Mouse (Mus musculus) hindbrain, postnatal 0 days (tissue): ENCODE measurements around the gene Pgd. TPM values are rescaled to one million over a fixed set of nuclear protein-coding genes. Genes with fewer than 3 reads are reported as not detected.
A peak's percentile ranks its signal among the peaks of the same experiment; 100 is the strongest.

ENCODE experiments used
- ATAC-seq: fragments of 200-750 bp; cut with Nextera tagmentation; 2 replicates; pipeline ENCODE4 v1.8.0; 2017; ENCODE audit warnings: mild to moderate bottlenecking, moderate TSS enrichment, moderate library complexity
- DNase-seq: peaks from one replicate; pipeline ENCODE4 v3.0.0-alpha.2; 2015; ENCODE audit warnings: low spot score
- H3K27ac ChIP-seq: fragments of 300-500 bp; sonication (generic); 2 replicates; pipeline ENCODE4 v1.5.1; 2014; ENCODE audit warnings: mild to moderate bottlenecking
- H3K27me3 ChIP-seq: fragments of 300-500 bp; sonication (generic); 2 replicates; pipeline ENCODE4 v1.6.1; 2014; ENCODE audit warnings: low read length, mixed read lengths; ENCODE audit not compliant: insufficient read depth
- H3K36me3 ChIP-seq: fragments of 300-500 bp; sonication (generic); 2 replicates; pipeline ENCODE4 v1.6.1; 2014; ENCODE audit warnings: low read length, mixed read lengths; ENCODE audit not compliant: insufficient read depth
- H3K4me1 ChIP-seq: fragments of 300-500 bp; sonication (generic); 2 replicates; pipeline ENCODE4 v1.6.1; 2014; ENCODE audit warnings: antibody characterized with exemption, low read length, mixed read lengths; ENCODE audit not compliant: insufficient read depth
- H3K4me2 ChIP-seq: fragments of 300-500 bp; sonication (generic); 2 replicates; pipeline ENCODE4 v1.6.1; 2014; ENCODE audit warnings: low read depth, mild to moderate bottlenecking, low read length, moderate library complexity, mixed read lengths
- H3K4me3 ChIP-seq: fragments of 300-500 bp; sonication (generic); 2 replicates; pipeline ENCODE4 v1.5.1; 2014; ENCODE audit warnings: low read length
- H3K9ac ChIP-seq: fragments of 300-500 bp; sonication (generic); replicated peaks from 2 replicates; pipeline ENCODE4 v1.6.1; 2014; ENCODE audit warnings: mild to moderate bottlenecking, low read length, moderate library complexity, mixed read lengths
- H3K9me3 ChIP-seq: fragments of 300-500 bp; sonication (generic); 2 replicates; pipeline ENCODE4 v1.6.1; 2016; ENCODE audit warnings: low read length, mixed read lengths
- CTCF ChIP-seq: IDR thresholded peaks from 2 replicates; pipeline ENCODE4 v1.5.1; 2016; ENCODE audit warnings: antibody characterized with exemption, control low read depth, low read depth
- WGBS: fragments of 180-500 bp; shearing (Covaris S2); extraction: QIAGEN DNeasy Blood & Tissue Kit; methylation state at CpG from one replicate; pipeline ENCODE4 v1.1.7; 2014; 5-methylcytosine and 5-hydroxymethylcytosine counted together
- polyA plus RNA-seq: library from polyadenylated mRNA; unstranded; fragments of >200 nt; fragmentation: Nextera tagmentation; extraction: Ambion mirVana; gene quantifications from 2 replicates; pipeline ENCODE4 v1.2.1, GENCODE M21; 2015
- total RNA-seq: library from RNA; depleted of rRNA; stranded (reverse); fragments of >200 nt; gene quantifications from 2 replicates; pipeline ENCODE4 v1.2.3, GENCODE M21; 2014

Gene Pgd
- total and polyA plus RNA-seq, 2 experiments from 2014 or later: 36.3 to 94.8 TPM

DNA sequence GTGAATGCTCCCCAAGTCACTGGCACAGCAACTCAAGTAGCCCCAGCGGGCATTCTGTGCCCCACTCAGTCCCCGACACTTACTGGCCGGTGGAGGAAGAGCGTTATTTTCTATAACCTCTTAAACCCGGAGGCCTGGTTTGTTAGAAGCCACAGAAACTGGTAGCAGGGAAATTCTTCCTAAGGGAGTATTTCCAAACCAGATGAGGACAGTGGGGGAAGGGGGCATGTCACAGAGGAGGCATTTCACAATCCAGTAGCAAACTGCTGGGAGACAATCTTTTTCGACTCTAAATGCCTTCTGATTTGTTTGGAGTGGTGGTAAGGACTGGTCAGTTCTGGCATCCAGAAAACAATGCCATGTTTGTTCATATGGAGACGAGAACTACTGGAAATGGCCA, 12.6 kb upstream of the Pgd start:
- Histone ChIP-seq H3K36me3 (peaks cover 57% of the 10 kb centered on the region), H3K9me3 (no peaks in the 10 kb centered on the region), H3K27me3 (no peaks in the 10 kb centered on the region), H3K27ac (no peak overlapping the region; the same call in 1 of the 2 replicates), H3K4me1 (no peaks in the 10 kb centered on the region), H3K4me3 (no peak overlapping the region), H3K4me2 (no peak overlapping the region), H3K9ac (no peak overlapping the region)
- 81% methylated on average over 7 of the region's 7 CpGs for WGBS
- DNase-seq: no peak
- TF ChIP-seq CTCF: no peak
- ATAC-seq: no peak

DNA sequence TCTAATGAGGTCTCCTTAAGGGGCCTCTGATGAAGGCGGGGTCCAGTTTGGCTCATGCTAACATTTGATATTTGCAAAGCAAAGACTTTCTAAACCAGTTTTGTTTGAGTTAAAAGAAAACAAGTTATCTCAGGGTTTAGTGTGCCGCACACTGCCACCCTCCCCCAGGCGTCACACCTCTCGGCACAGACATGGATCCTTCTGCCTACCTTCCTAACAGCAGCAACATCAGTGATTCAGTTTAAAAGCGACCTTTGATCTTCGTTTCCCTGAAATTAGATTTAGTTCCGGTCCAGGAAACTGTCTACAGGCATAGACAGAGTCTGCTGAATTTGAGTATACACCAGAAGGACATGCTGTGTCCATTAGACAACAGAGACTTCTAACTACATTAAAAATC, 11.8 kb upstream of the Pgd start:
- no peak overlapping the region for H3K27ac ChIP-seq
- no peaks in the 10 kb centered on the region for H3K4me1 ChIP-seq
- H3K4me2 ChIP-seq: no peak overlapping the region
- ATAC-seq (no peak), DNase-seq (no peak)
- H3K36me3 ChIP-seq: peaks cover 48% of the 10 kb centered on the region
- no peak overlapping the region for H3K4me3 ChIP-seq
- WGBS: 71% methylated on average over 7 of the region's 7 CpGs
- H3K9ac ChIP-seq: no peak overlapping the region
- TF ChIP-seq CTCF: no peak
- no peaks in the 10 kb centered on the region for H3K27me3 ChIP-seq
- H3K9me3 ChIP-seq: no peaks in the 10 kb centered on the region

- TF ChIP-seq CTCF: no peak
- Histone ChIP-seq H3K4me1 (0 out of 2 replicates have a peak, but pooled peaks cover 3% of the 10 kb centered on the region), H3K9ac (no peak overlapping the region), H3K4me3 (no peak overlapping the region), H3K36me3 (peaks cover 36% of the 10 kb centered on the region), H3K4me2 (no peak overlapping the region), H3K27me3 (no peaks in the 10 kb centered on the region), H3K27ac (no peak overlapping the region), H3K9me3 (no peaks in the 10 kb centered on the region)
- WGBS: 30% methylated on average over 5 of the region's 5 CpGs
- DNase-seq: no peak
- no peak for ATAC-seq
Measured at GRCm38 (mm10) chr4:149177046-149177445, 10.5 kb upstream of the Pgd start.

- Histone ChIP-seq H3K27me3 (no peaks in the 10 kb centered on the region), H3K36me3 (peaks cover 32% of the 10 kb centered on the region), H3K9me3 (no peaks in the 10 kb centered on the region), H3K4me3 (no peak overlapping the region), H3K4me2 (no peak overlapping the region), H3K9ac (no peak overlapping the region), H3K4me1 (0 out of 2 replicates have a peak, but pooled peaks cover 3% of the 10 kb centered on the region), H3K27ac (no peak overlapping the region; the same call in 1 of the 2 replicates)
- ATAC-seq (no peak), DNase-seq (no peak)
- TF ChIP-seq CTCF: no peak
- WGBS: 60% methylated on average over 6 of the region's 6 CpGs
Measured at GRCm38 (mm10) chr4:149176645-149177044, 10.1 kb upstream of the Pgd start.

GRCm38 (mm10) chr4:149173661-149174060, 7.1 kb upstream of the Pgd start:
- TF ChIP-seq CTCF: no peak
- no peak for DNase-seq
- no peaks in the 10 kb centered on the region for H3K27me3 ChIP-seq
- no peaks in the 10 kb centered on the region for H3K9me3 ChIP-seq
- 88% methylated on average over 6 of the region's 6 CpGs for WGBS
- H3K27ac ChIP-seq: peak overlapping the region; percentile 20; the same call in 1 of the 2 replicates
- peaks cover 9% of the 10 kb centered on the region for H3K36me3 ChIP-seq
- H3K4me3 ChIP-seq: no peak overlapping the region
- ATAC-seq: no peak
- H3K4me2 ChIP-seq: no peak overlapping the region
- H3K4me1 ChIP-seq: 0 out of 2 replicates have a peak, but pooled peaks cover 3% of the 10 kb centered on the region
- H3K9ac ChIP-seq: no peak overlapping the region; the same call in 1 of the 2 replicates

DNA sequence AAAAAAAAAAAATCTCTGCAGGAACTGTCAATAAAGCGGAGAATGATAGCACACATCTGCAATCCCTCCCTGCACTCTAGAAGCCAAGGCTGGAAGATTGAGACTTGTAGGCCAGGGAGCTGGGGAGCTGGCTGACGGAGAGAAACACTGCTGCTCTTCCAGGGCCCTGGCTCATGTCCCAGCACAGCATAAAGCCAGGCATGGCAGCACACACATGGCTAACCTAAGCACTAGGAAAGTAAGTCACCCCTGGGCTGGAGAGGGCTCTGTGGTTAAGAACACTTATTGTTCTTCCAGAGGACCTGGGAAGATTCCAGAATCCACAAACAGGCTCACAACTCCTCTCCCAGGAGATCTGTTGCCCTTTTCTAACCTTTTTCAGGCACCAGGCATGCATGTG, 6.1 kb upstream of the Pgd start:
- peak overlapping the region; percentile 65 for H3K27ac ChIP-seq
- H3K9ac ChIP-seq: no peak overlapping the region
- 0 out of 2 replicates have a peak, but pooled peaks cover 3% of the 10 kb centered on the region for H3K4me1 ChIP-seq
- TF ChIP-seq CTCF: no peak
- no peaks in the 10 kb centered on the region for H3K9me3 ChIP-seq
- H3K4me3 ChIP-seq: no peak overlapping the region
- H3K4me2 ChIP-seq: no peak overlapping the region
- DNase-seq (peak; percentile 49), ATAC-seq (no peak)
- peaks cover 4% of the 10 kb centered on the region; the same call in 1 of the 2 replicates for H3K36me3 ChIP-seq
- WGBS: 44% methylated on average over 2 of the region's 2 CpGs
- H3K27me3 ChIP-seq: no peaks in the 10 kb centered on the region

GRCm38 (mm10) chr4:149172083-149172482, 5.5 kb upstream of the Pgd start:
- no peak for TF ChIP-seq CTCF
- peak overlapping the region; percentile 65 for H3K27ac ChIP-seq

More at GRCm38 (mm10) chr4:149172083-149172482, 5.5 kb upstream of the Pgd start:
- H3K36me3 ChIP-seq: peaks cover 4% of the 10 kb centered on the region; the same call in 1 of the 2 replicates
- WGBS: 94% methylated on average over 5 of the region's 5 CpGs
- no peak overlapping the region for H3K9ac ChIP-seq
- no peak for ATAC-seq
- no peaks in the 10 kb centered on the region for H3K27me3 ChIP-seq
- 0 out of 2 replicates have a peak, but pooled peaks cover 3% of the 10 kb centered on the region for H3K4me1 ChIP-seq
- H3K9me3 ChIP-seq: no peaks in the 10 kb centered on the region
- H3K4me2 ChIP-seq: no peak overlapping the region
- no peak overlapping the region for H3K4me3 ChIP-seq
- DNase-seq: no peak
